In genomic region chr4:109118327-109118659, GRCm38 (mm10) we compare ENCODE assay signal across 8 mouse cellular contexts.
A peak's percentile ranks its signal among the peaks of the same experiment; 100 is the strongest.
DNase-seq lines count a peak whose midpoint lies in the region; ATAC-seq and TF ChIP-seq lines count a peak whose summit lies in the region.

No protein-coding gene starts in this region.

- WGBS in heart, embryonic 10.5 days = 5% methylated on average over 6 of the region's 6 CpGs
- 4% methylated on average over 6 of the region's 6 CpGs for WGBS in hindbrain, embryonic 10.5 days
- WGBS in limb, embryonic 11.5 days = 9% methylated on average over 6 of the region's 6 CpGs

- H3K27me3 ChIP-seq in heart, embryonic 10.5 days (ENCODE audit: insufficient read depth, poor library complexity, severe bottlenecking) = no peaks in the 10 kb centered on the region
- H3K27me3 ChIP-seq in MEL (ENCODE audit: control insufficient read depth in 1 of 2, insufficient read depth in 2 of 2, low read length in 2 of 2) (no peaks in the 10 kb centered on the region), myocyte (ENCODE audit: control insufficient read depth, insufficient read depth, insufficient read length) (no peaks in the 10 kb centered on the region)
- H3K27me3 ChIP-seq in hindbrain, embryonic 10.5 days (ENCODE audit: insufficient read depth, poor library complexity, severe bottlenecking) = no peaks in the 10 kb centered on the region
- H3K27me3 ChIP-seq in limb, embryonic 11.5 days (ENCODE audit: control insufficient read depth, insufficient read depth, low read length) = no peaks in the 10 kb centered on the region

- H3K9me3 ChIP-seq in heart, embryonic 10.5 days = no peaks in the 10 kb centered on the region
- H3K9me3 ChIP-seq in MEL (replicated peaks; ENCODE audit: insufficient read depth, low read length) = no peaks in the 10 kb centered on the region
- H3K9me3 ChIP-seq in hindbrain, embryonic 10.5 days = no peaks in the 10 kb centered on the region
- no peaks in the 10 kb centered on the region for H3K9me3 ChIP-seq in limb, embryonic 11.5 days (ENCODE audit: control insufficient read depth, low read length)

- no peak for DNase-seq in heart, embryonic 10.5 days (ENCODE audit: low spot score)
- no peak for DNase-seq in heart, postnatal 14 days
- DNase-seq in MEL (ENCODE audit: low read depth, low spot score) = no peak
- no peak for DNase-seq in hindbrain, embryonic 10.5 days (ENCODE audit: low spot score)
- DNase-seq in limb, embryonic 11.5 days (ENCODE audit: low spot score) = no peak
- DNase-seq in urinary bladder, postnatal 25 days (ENCODE audit: low spot score) = no peak
- DNase-seq in spleen, adult 18-20 months = no peak

- H3K79me2 ChIP-seq in MEL (ENCODE audit: control insufficient read depth, insufficient read depth, low read length, poor library complexity) (peaks cover 2% of the 10 kb centered on the region), myocyte (ENCODE audit: control insufficient read depth, insufficient read depth) (peaks cover 46% of the 10 kb centered on the region)

- H3K9ac ChIP-seq in MEL (ENCODE audit: control insufficient read depth, low read depth, low read length, poor library complexity, severe bottlenecking) = peak overlapping the region; percentile 77
- H3K9ac ChIP-seq in limb, embryonic 11.5 days (ENCODE audit: low read length) = peak overlapping the region; percentile 67

- intact Hi-C loops in heart, postnatal 14 days (cut with DNase I) = no loop called here

- H3K4me2 ChIP-seq in limb, embryonic 11.5 days (ENCODE audit: low read depth, severe bottlenecking) = peak overlapping the region; percentile 61
- H3K4me2 ChIP-seq in myocyte (ENCODE audit: low read depth) = peak overlapping the region; percentile 97

- TF ChIP-seq CTCF in MEL (IDR thresholded peaks at IDR 0.05 in 2 of 3, conservative IDR thresholded peaks at IDR 0.05 in 1 of 3; ENCODE audit: control insufficient read depth in 1 of 3, insufficient read depth in 1 of 3, low read depth in 2 of 3, low read length in 3 of 3, poor library complexity in 1 of 3, severe bottlenecking in 1 of 3) = no peak

- no peak for TF ChIP-seq RAD21 in MEL (IDR thresholded peaks at IDR 0.05; ENCODE audit: low read depth, low read length)

- no peaks in the 10 kb centered on the region for H3K36me3 ChIP-seq in heart, embryonic 10.5 days
- peaks cover 0 to 22% of the 10 kb centered on the region in 2 experiments; a peak in 2 of 4 replicates for H3K36me3 ChIP-seq in MEL (ENCODE audit: control insufficient read depth in 1 of 2, insufficient read depth in 2 of 2, low read length in 2 of 2)
- H3K36me3 ChIP-seq in hindbrain, embryonic 10.5 days = no peaks in the 10 kb centered on the region
- no peaks in the 10 kb centered on the region for H3K36me3 ChIP-seq in limb, embryonic 11.5 days (ENCODE audit: control insufficient read depth, insufficient read depth, low read length)
- no peaks in the 10 kb centered on the region for H3K36me3 ChIP-seq in myocyte (ENCODE audit: control insufficient read depth, insufficient read depth)

- peak overlapping the region; percentile 48 for H3ac ChIP-seq in myocyte (ENCODE audit: control insufficient read depth, insufficient read length)

- H3K4me1 ChIP-seq in heart, embryonic 10.5 days = peaks cover 22% of the 10 kb centered on the region
- H3K4me1 ChIP-seq in MEL (ENCODE audit: control insufficient read depth in 1 of 2, insufficient read depth in 2 of 2, low read length in 2 of 2) = peaks cover 5 to 12% of the 10 kb centered on the region in 2 experiments
- peaks cover 20% of the 10 kb centered on the region for H3K4me1 ChIP-seq in hindbrain, embryonic 10.5 days (replicated peaks)
- 0 out of 2 replicates have a peak, but pooled peaks cover 2% of the 10 kb centered on the region for H3K4me1 ChIP-seq in limb, embryonic 11.5 days (ENCODE audit: control insufficient read depth, insufficient read depth, low read length)

- TF ChIP-seq POLR2A in MEL (IDR thresholded peaks at IDR 0.05; ENCODE audit: control insufficient read depth in 1 of 2, insufficient read depth in 1 of 2, low read depth in 1 of 2, low read length in 2 of 2, poor library complexity in 1 of 2) (no peak), myocyte (IDR thresholded peaks at IDR 0.05; ENCODE audit: insufficient read length, low read depth) (no peak)

- H3K27ac ChIP-seq in heart, embryonic 10.5 days = peak overlapping the region; percentile 93
- peak overlapping the region; percentile 17; the same call in 1 of the 2 replicates for H3K27ac ChIP-seq in MEL (ENCODE audit: control insufficient read depth, low read depth, low read length)
- peak overlapping the region; percentile 89 for H3K27ac ChIP-seq in hindbrain, embryonic 10.5 days
- 0 out of 2 replicates have a peak overlapping the region, but pooled peaks have one; percentile 30 for H3K27ac ChIP-seq in limb, embryonic 11.5 days (replicated peaks; ENCODE audit: low read depth, low read length)

- ATAC-seq in limb, embryonic 11.5 days (ENCODE audit: insufficient number of reproducible peaks, low FRiP score, low TSS enrichment, low read depth) = peak; percentile 13; the same call in 1 of the 2 replicates

- peak overlapping the region; percentile 69 for H3K4me3 ChIP-seq in heart, embryonic 10.5 days
- H3K4me3 ChIP-seq in MEL (ENCODE audit: control insufficient read depth in 1 of 2, insufficient read depth in 1 of 2, low read depth in 2 of 2, low read length in 2 of 2) (peak overlapping the region; percentile 64 to 96), myocyte (peak overlapping the region; percentile 55)
- H3K4me3 ChIP-seq in hindbrain, embryonic 10.5 days = peak overlapping the region; percentile 62
- H3K4me3 ChIP-seq in limb, embryonic 11.5 days (ENCODE audit: low read depth, low read length) = peak overlapping the region; percentile 52

- TF ChIP-seq EP300 in MEL (IDR thresholded peaks at IDR 0.05; ENCODE audit: low read depth in 1 of 2, low read length in 2 of 2) = no peak

TF ChIP-seq in MEL, 35 proteins besides CTCF, POLR2A, EP300 and RAD21:
- peak; percentile 17; the same call in 1 of the 2 replicates for TF ChIP-seq MXI1 (IDR thresholded peaks at IDR 0.05; ENCODE audit: low read depth, low read length)
- no peak for TF ChIP-seq GATA1 (IDR thresholded peaks at IDR 0.05; ENCODE audit: low read depth, low read length)

TF ChIP-seq in myocyte, 11 proteins besides CTCF, POLR2A, EP300 and RAD21:
- TF ChIP-seq SRF (IDR thresholded peaks at IDR 0.05; ENCODE audit: control insufficient read depth, insufficient read length, low read depth) = no peak
- no peak for TF ChIP-seq USF1 (IDR thresholded peaks at IDR 0.05; ENCODE audit: low read depth)
- TF ChIP-seq MYOG (IDR thresholded peaks at IDR 0.05; ENCODE audit: control insufficient read depth in 1 of 3, insufficient read depth in 1 of 3, insufficient read length in 2 of 3, low read depth in 2 of 3) = no peak
- no peak for TF ChIP-seq MYOD1 (IDR thresholded peaks at IDR 0.05; ENCODE audit: control insufficient read depth in 1 of 3, insufficient read length in 2 of 3, low read depth in 2 of 3)
- no peak for TF ChIP-seq TCF3 (IDR thresholded peaks at IDR 0.05; ENCODE audit: insufficient read length, low read depth)
- TF ChIP-seq MAX (IDR thresholded peaks at IDR 0.05; ENCODE audit: low read depth) = no peak
- TF ChIP-seq CEBPB (IDR thresholded peaks at IDR 0.05; ENCODE audit: insufficient read depth, poor library complexity, severe bottlenecking) = no peak
- TF ChIP-seq E2F4 (IDR thresholded peaks at IDR 0.05; ENCODE audit: insufficient read depth) = no peak
- no peak for TF ChIP-seq TCF12 (IDR thresholded peaks at IDR 0.05; ENCODE audit: insufficient read depth, poor library complexity, severe bottlenecking)
- no peak for TF ChIP-seq POLR2AphosphoS2 (IDR thresholded peaks at IDR 0.05; ENCODE audit: insufficient read length, low read depth)
- TF ChIP-seq REST (IDR thresholded peaks at IDR 0.05; ENCODE audit: insufficient read depth, insufficient read length) = no peak

Comparison
In these comparisons a context has a peak if more than half of its experiments do, and no peak if none do; other contexts are left out.
1. H3K27ac ChIP-seq: peak in every context shown above with its lines; median percentile 93 in heart, embryonic 10.5 days; 89 in hindbrain, embryonic 10.5 days; 30 in limb, embryonic 11.5 days; 17 in MEL.